Mouse (Mus musculus) adrenal gland, adult 8-10 months (tissue): ENCODE results near the gene Fam174b. TPM values are rescaled to one million over a fixed set of nuclear protein-coding genes. Genes with fewer than 3 reads are reported as not detected.

Experiments used
- DNase-seq: peaks from one replicate; pipeline ENCODE4 v3.0.0; 2022
- microRNA-seq, 2 experiments: library from miRNA; unstranded; fragments of <30 nt; microRNA quantifications; one replicate each; pipeline ENCODE4 v1.2.0; 2022
- total RNA-seq, 4 experiments: library from RNA; stranded (reverse); gene quantifications; 2 replicates each; pipeline ENCODE4 v1.2.4; 2022

The Fam174b gene
- total RNA-seq, 4 experiments from 2014 or later: 13.3 to 15.8 (median 14.3) TPM

DNA sequence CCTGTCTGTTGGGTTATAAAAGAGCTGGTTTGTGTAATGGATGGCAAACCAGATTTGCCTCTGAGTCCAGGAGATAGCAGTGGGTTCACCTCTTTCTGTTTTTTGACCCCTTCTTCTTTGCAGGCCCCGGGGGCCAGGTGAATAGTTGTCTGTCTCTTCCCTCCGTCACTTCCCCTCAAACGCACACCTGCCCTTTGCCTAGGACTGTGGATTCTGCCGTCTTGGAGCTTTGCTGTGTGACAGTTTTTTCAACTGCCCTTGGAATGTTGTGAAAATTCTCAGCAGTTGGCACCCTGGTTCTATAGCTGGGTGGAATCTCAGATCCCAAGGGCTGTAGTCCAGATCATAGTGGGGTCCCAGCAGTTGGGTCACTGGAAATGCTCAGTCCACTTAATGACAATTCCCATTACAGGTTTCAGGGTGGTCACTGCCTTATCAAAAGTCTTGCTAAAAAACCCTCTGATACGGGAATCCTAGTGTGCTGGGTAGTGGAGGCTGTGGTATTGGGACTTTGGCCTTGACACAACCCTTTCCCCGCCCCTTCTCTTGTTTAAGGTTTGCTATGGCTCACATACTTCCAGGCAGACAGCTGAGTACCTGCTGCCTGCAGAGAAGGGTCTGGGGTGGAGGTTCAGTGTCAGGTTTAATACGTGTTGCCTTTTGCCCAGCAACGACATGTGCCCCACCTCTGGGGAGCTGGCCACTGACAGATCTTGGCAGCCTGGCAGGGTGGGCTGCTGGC lies 76.3 kb downstream of the Fam174b start:
- DNase-seq: no peak

- DNase-seq: no peak
Measured at GRCm38 (mm10) chr7:73819366-73819765, 79.3 kb downstream of the Fam174b start.

Small RNAs within 50 kb of the gene (microRNA-seq; reads per million reads assigned to microRNA genes)
- gene Mir7234: 0 reads per million in 2 experiments

Other genes with a start within 250 kb of the Fam174b start
- 10 to 100 TPM; 38.6 to 65.5 (median 49.7) TPM for gene Chd2, start 198.5 kb upstream of the Fam174b start, total RNA-seq